9 mouse cellular contexts compared by ENCODE assay signal in the genomic region with DNA sequence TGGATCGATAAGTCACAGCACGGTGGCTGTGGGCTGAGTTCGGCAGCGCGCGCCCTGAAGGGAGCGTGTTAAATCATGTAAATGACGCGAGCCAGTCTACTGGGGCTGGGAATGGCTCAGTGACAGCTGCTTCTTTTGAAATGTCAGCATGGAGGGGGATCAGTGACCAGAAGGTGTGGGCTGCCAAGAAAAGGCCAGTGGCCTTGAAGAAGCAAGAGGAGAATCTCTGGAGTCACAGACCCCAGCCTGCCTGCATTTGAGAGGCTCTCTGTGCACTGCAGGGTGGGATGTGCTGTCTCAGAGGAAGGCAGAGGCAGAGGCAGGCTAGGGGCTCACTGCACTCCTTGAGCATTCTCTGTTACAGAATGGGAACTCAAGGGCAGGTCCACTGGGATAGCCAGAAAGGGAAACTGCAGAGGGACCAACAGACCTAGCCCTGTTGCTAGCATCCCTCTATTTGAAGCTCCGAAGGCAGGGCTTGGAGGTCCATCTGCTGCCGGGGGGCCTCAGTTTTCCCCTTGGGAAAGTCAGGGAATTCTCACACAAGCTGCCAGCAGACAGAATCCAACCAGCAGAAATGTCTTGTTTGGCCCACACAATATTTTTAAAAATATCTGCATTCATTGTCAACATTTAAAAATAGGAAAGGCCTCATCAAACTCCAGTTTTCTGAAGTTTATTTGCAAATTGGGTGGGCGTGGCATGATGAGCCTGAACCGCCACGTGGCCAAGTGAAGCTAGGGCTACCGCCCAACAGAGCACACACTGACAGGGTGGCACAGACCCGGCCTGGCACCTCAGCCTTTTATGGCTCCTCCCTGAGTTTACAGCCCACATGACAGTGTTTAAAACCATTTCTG.
DNase-seq lines count a peak whose midpoint lies in the region; ATAC-seq lines count a peak whose summit lies in the region.
"Had no signal": no experiment of that assay in that cellular context is flagged by ENCODE, and none has a peak within 500 bp of the region (broad histone marks: within the 10 kb centered on the region; RNA-seq: fewer than 3 reads in every experiment).

No protein-coding gene starts in this region.

- peak; percentile 65 for ATAC-seq in lung, embryonic 16.5 days (ENCODE audit: low read depth)
- ATAC-seq: forebrain, embryonic 15.5 days had no signal

- H3K4me3 ChIP-seq in lung, embryonic 16.5 days (ENCODE audit: low read length): no peak overlapping the region
- H3K4me3 ChIP-seq in limb, embryonic 10.5 days: no peak overlapping the region
- H3K4me3 ChIP-seq: forebrain, embryonic 15.5 days had no signal

- no peak overlapping the region for H3K4me2 ChIP-seq in lung, embryonic 16.5 days (ENCODE audit: low read depth, low read length)
- H3K4me2 ChIP-seq: forebrain, embryonic 15.5 days had no signal

- H3K9ac ChIP-seq in lung, embryonic 16.5 days (ENCODE audit: low read length): peak overlapping the region; percentile 5; the same call in 1 of the 2 replicates
- H3K9ac ChIP-seq: forebrain, embryonic 15.5 days had no signal

- WGBS in lung, embryonic 16.5 days: 42% methylated on average over 16 of the region's 16 CpGs
- WGBS in limb, embryonic 10.5 days: 57% methylated on average over 16 of the region's 16 CpGs

- H3K27ac ChIP-seq in lung, embryonic 16.5 days (ENCODE audit: low read length): no peak overlapping the region
- H3K27ac ChIP-seq in limb, embryonic 10.5 days: no peak overlapping the region; the same call in 1 of the 2 replicates
- H3K27ac ChIP-seq: forebrain, embryonic 15.5 days had no signal

- H3K36me3 ChIP-seq in lung, embryonic 16.5 days (ENCODE audit: control insufficient read depth, insufficient read depth, low read length): no peaks in the 10 kb centered on the region
- no peaks in the 10 kb centered on the region for H3K36me3 ChIP-seq in limb, embryonic 10.5 days
- H3K36me3 ChIP-seq: forebrain, embryonic 15.5 days had no signal

- no peaks in the 10 kb centered on the region for H3K27me3 ChIP-seq in lung, embryonic 16.5 days (ENCODE audit: control insufficient read depth, insufficient read depth, low read depth, low read length)
- no peaks in the 10 kb centered on the region for H3K27me3 ChIP-seq in limb, embryonic 10.5 days (ENCODE audit: low read depth, poor library complexity, severe bottlenecking)
- H3K27me3 ChIP-seq: forebrain, embryonic 15.5 days had no signal

- peak; percentile 16 for DNase-seq in embryo, embryonic 10 days (ENCODE audit: low spot score)
- DNase-seq in embryo, embryonic 9.5 days (ENCODE audit: extremely low spot score): no peak
- DNase-seq in ovary, postnatal 36 days (ENCODE audit: low spot score): peak; percentile 19
- no peak for DNase-seq in ovary, postnatal 14 days (ENCODE audit: low spot score)
- peak; percentile 25 for DNase-seq in testis, postnatal 14 days (ENCODE audit: low spot score)
- DNase-seq in limb, embryonic 10.5 days (ENCODE audit: low spot score): no peak
- DNase-seq in adrenal gland, postnatal 25 days: no peak

- H3K9me3 ChIP-seq in lung, embryonic 16.5 days (ENCODE audit: control insufficient read depth, low read length): no peaks in the 10 kb centered on the region
- no peaks in the 10 kb centered on the region for H3K9me3 ChIP-seq in limb, embryonic 10.5 days (replicated peaks)
- H3K9me3 ChIP-seq: forebrain, embryonic 15.5 days had no signal

- H3K4me1 ChIP-seq in lung, embryonic 16.5 days (replicated peaks; ENCODE audit: control insufficient read depth, insufficient read depth, low read length): peaks cover 4% of the 10 kb centered on the region; the same call in 1 of the 2 replicates
- H3K4me1 ChIP-seq in limb, embryonic 10.5 days: peaks cover 13% of the 10 kb centered on the region

Comparison
In these comparisons a context has a peak if more than half of its experiments do, and no peak if none do; other contexts are left out.
1. DNase-seq: peak in embryo, embryonic 10 days (single experiment), ovary, postnatal 36 days (single experiment) and testis, postnatal 14 days (single experiment); none in embryo, embryonic 9.5 days (single experiment), ovary, postnatal 14 days (single experiment), limb, embryonic 10.5 days (single experiment) and adrenal gland, postnatal 25 days (single experiment).